Mouse (Mus musculus) intestine, embryonic 16.5 days (tissue): ENCODE measurements around the gene Hoxd9. TPM values are rescaled to one million over a fixed set of nuclear protein-coding genes. Genes with fewer than 3 reads are reported as not detected.

Source experiments
- ATAC-seq: fragments of 200-750 bp; cut with Nextera tagmentation; 2 replicates; pipeline ENCODE4 v1.8.0; 2017; ENCODE audit warnings: moderate TSS enrichment, moderate library complexity
- H3K27ac ChIP-seq: fragments of 300-500 bp; sonication (generic); 2 replicates; pipeline ENCODE4 v1.5.1; 2014; ENCODE audit warnings: mild to moderate bottlenecking, low read length
- H3K27me3 ChIP-seq: fragments of 300-500 bp; sonication (generic); replicated peaks from 2 replicates; pipeline ENCODE4 v1.6.1; 2014; ENCODE audit warnings: low read length, control low read depth, mixed read lengths; ENCODE audit not compliant: control insufficient read depth, insufficient read depth
- H3K36me3 ChIP-seq: fragments of 300-500 bp; sonication (generic); 2 replicates; pipeline ENCODE4 v1.6.1; 2014; ENCODE audit warnings: low read length, control low read depth; ENCODE audit not compliant: control insufficient read depth, insufficient read depth
- H3K4me1 ChIP-seq: fragments of 300-500 bp; sonication (generic); 2 replicates; pipeline ENCODE4 v1.6.1; 2014; ENCODE audit warnings: low read length, control low read depth, mixed read lengths; ENCODE audit not compliant: control insufficient read depth, insufficient read depth
- H3K4me2 ChIP-seq: fragments of 300-500 bp; sonication (generic); 2 replicates; pipeline ENCODE4 v1.6.1; 2014; ENCODE audit warnings: low read depth, low read length, control low read depth
- H3K4me3 ChIP-seq: fragments of 300-500 bp; sonication (generic); 2 replicates; pipeline ENCODE4 v1.5.1; 2014; ENCODE audit warnings: mild to moderate bottlenecking, low read length
- H3K9ac ChIP-seq: fragments of 300-500 bp; sonication (generic); 2 replicates; pipeline ENCODE4 v1.6.1; 2014; ENCODE audit warnings: low read depth, low read length
- H3K9me3 ChIP-seq: fragments of 300-500 bp; sonication (generic); 2 replicates; pipeline ENCODE4 v1.6.1; 2016; ENCODE audit warnings: low read length, control low read depth; ENCODE audit not compliant: control insufficient read depth
- WGBS: fragments of 180-500 bp; shearing (Covaris S2); extraction: QIAGEN DNeasy Blood & Tissue Kit; methylation state at CpG from one replicate; pipeline ENCODE4 v1.1.7; 2014; 5-methylcytosine and 5-hydroxymethylcytosine counted together
- polyA plus RNA-seq: library from polyadenylated mRNA; unstranded; fragments of >200 nt; fragmentation: Nextera tagmentation; extraction: Ambion mirVana; gene quantifications from 2 replicates; pipeline ENCODE4 v1.2.1, GENCODE M21; 2015

The Hoxd9 gene
- polyA plus RNA-seq, 1 experiment from 2014 or later, result 2.5 TPM

DNA sequence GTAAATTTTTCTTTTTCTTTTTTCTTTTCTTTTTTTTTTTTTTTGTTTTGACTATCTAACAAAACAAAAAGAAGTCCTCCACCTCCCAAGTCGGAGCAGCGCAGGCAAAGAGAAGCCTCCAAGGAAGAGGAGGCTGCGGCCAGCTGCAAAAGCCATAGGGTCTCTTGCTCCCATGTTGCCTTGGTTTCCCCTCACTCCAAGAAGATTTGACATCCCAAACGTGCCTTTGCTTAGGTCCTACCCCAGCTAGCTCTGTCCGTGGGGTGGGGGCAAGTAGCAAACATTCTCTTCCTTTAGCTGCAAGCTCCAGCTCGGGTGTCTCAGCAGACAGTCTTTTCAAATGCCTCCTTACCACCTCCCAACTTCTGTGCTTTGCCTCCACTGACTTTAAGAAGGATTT, 36.2 kb downstream of the Hoxd9 start:
- H3K9me3 ChIP-seq, result no peaks in the 10 kb centered on the region
- no peak overlapping the region for H3K9ac ChIP-seq
- H3K4me1 ChIP-seq, result no peaks in the 10 kb centered on the region
- 24% methylated on average over 6 of the region's 6 CpGs for WGBS
- H3K36me3 ChIP-seq, result no peaks in the 10 kb centered on the region
- H3K27ac ChIP-seq, result 0 out of 2 replicates have a peak overlapping the region, but pooled peaks have one; percentile 3
- H3K4me3 ChIP-seq, result no peak overlapping the region
- 0 out of 2 replicates have a peak overlapping the region, but pooled peaks have one; percentile 55 for H3K4me2 ChIP-seq
- no peak for ATAC-seq
- peaks cover 67% of the 10 kb centered on the region for H3K27me3 ChIP-seq

DNA sequence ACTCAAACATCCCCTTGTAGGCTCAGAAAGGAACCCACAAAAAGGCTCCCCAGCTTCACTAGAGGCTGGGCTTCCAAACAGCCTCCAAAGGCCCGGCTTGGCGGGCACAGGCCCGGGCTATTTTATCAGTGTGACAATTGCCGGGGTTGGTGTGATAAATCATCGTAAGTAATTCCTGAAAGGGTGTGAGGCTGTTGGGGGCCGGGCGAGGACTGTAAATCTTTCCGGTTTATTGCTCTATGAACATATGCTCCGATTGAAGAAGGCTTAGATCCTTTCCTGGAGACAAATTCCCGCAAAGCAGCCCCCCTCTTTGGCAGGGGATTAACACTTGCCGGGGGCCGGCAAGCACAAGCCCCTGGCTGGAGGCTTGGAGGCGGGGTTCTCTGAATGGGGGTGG, 36.9 kb downstream of the Hoxd9 start:
- WGBS, result 16% methylated on average over 13 of the region's 13 CpGs
- Histone ChIP-seq H3K27ac (0 out of 2 replicates have a peak overlapping the region, but pooled peaks have one; percentile 21), H3K4me1 (no peaks in the 10 kb centered on the region), H3K27me3 (peaks cover 69% of the 10 kb centered on the region), H3K4me3 (no peak overlapping the region), H3K9ac (peak overlapping the region; percentile 15; the same call in 1 of the 2 replicates), H3K36me3 (no peaks in the 10 kb centered on the region), H3K4me2 (peak overlapping the region; percentile 20; the same call in 1 of the 2 replicates), H3K9me3 (no peaks in the 10 kb centered on the region)
- 0 out of 2 replicates have a peak, but pooled peaks have one; percentile 36 for ATAC-seq

DNA sequence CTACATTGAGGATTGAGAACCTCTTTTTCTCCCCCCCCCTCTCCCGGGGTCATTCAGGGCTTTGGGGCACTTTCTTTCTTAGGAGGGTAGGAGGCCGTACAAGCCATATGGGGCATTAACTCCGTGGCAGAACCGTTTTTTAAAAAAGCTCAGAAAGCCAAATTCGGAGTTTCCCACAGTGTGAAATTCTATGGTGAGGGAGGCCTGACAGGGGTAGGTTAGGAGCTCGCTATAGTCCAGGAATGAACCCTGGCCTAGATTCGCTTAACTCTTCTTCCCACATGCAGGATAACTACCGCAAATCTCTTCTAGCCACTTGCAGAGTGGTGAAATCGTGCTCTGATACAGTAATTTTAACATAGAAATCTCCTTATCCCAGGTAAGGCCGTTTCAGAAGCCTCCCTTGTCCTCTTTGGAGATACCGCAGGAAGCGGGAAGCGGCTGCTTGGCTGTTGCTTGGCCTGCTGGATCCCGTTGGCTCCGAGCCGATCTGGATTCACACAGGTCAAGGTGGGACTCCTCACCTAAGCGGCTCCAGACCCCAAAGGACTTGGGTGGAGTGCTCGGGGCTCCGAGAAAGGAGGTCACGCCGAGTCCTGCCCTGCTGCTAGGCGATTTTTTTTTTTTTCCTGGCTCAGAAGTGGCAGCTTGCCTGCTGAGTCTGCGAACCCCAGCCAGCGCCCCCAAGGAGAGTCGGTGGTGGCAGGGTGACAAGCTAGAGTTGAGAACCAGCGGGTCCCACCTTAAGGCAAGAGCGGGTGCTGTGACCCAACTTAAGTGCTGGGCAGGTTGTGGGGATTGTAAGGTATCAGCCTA, 37.7 kb downstream of the Hoxd9 start:
- Histone ChIP-seq H3K9ac (peak overlapping the region; percentile 27; the same call in 1 of the 2 replicates), H3K4me2 (peak overlapping the region; percentile 48; the same call in 1 of the 2 replicates), H3K27me3 (peaks cover 71% of the 10 kb centered on the region)

DNA sequence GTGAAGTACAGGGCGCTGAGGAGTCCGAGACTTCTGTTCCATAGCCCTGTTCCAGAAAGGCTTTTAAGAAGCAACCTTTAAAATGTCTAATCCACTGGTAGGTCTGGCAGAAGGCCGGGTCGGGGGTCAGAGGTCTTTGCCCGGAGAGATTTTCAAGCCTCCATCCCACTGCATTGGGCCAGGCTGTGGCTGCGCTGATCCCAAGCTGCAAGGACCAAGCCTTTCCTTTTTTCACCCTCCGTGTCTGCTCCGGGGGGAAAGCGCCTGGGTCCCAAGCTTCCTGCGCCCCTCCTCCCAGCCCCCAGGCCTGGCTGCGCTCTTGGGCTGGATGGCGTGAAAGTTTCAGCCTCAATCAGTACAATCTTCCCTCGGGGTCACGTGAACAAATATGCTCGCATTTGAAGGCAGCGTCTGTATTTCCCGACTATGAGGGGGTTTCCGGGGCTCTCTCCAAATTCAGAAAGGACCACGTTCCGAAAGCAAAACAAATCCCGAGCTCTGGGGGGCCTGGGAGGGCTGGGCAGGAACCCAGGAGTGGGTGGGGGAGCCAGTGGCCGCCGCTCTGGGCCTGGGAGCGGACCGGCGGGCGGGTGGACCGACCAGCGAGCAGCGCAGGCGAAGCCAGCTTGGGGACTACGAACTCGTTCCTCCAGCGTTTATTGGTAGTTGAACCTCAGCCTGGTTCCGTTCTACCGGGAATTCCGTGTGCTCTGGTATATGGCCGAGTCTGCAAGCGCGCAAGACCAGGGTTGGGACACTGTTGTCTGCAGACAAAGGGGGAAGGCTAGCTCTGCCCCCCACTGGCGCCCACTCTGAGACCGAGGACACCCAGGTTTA, 38.5 kb downstream of the Hoxd9 start:
- Histone ChIP-seq H3K4me3 (peak overlapping the region; percentile 32), H3K9ac (peak overlapping the region; percentile 27), H3K9me3 (no peaks in the 10 kb centered on the region), H3K27me3 (peaks cover 74% of the 10 kb centered on the region), H3K36me3 (no peaks in the 10 kb centered on the region), H3K27ac (peak overlapping the region; percentile 28; the same call in 1 of the 2 replicates), H3K4me1 (0 out of 2 replicates have a peak, but pooled peaks cover 3% of the 10 kb centered on the region), H3K4me2 (peak overlapping the region; percentile 48)
- ATAC-seq, result no peak
- whole genome bisulfite sequencing, result 17% methylated on average over 42 of the region's 42 CpGs

More for the DNA sequence above, 37.7 kb downstream of the Hoxd9 start:
- H3K9me3 ChIP-seq, result no peaks in the 10 kb centered on the region
- H3K4me1 ChIP-seq, result no peaks in the 10 kb centered on the region
- WGBS, result 28% methylated on average over 27 of the region's 27 CpGs
- H3K36me3 ChIP-seq, result no peaks in the 10 kb centered on the region
- peak overlapping the region; percentile 32; the same call in 1 of the 2 replicates for H3K4me3 ChIP-seq
- ATAC-seq, result no peak
- no peak overlapping the region for H3K27ac ChIP-seq

DNA sequence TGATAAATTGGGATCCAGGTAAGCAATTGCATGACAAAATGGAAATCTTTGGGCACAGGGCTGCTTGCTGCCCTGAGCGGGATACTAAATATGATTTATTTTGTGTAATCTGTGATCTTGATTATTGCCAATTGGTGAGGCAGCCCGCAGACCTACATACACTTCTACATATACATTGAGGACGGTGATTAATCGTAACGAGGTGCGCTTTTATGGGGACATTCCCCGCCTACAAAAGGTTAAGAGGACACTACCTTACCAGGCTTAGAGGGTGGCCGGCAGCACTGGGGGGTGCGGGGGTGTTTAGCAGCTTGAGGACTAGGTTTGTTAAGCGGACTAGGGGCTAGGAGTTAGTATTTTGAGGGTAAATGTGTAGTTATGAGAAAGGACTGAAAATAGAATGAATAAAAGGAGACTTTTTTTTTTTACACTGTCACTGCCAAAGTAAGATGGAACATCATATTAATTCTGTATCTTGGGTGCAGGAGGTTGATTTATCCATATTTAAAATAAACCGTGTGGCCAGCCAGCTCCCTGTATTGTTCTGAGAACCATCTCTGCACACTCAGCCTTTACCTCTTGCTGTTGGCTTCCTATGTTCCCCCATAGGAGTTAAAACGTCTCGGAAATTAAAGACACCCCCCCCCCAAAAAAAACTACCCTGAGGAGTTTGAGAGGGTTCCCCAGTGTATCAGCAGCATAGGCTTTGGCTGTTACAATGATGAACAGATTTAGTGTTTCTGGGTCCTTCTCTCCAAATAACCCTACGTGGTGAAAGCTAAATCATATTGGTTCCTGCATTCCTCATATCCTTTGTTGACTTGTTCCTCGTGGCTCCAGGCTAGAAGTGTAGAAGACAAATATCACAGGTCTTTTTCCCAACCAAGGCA, 39.4 kb downstream of the Hoxd9 start:
- 0 out of 2 replicates have a peak, but pooled peaks cover 3% of the 10 kb centered on the region for H3K4me1 ChIP-seq
- no peak for ATAC-seq
- H3K9ac ChIP-seq, result 0 out of 2 replicates have a peak overlapping the region, but pooled peaks have one; percentile 9
- no peaks in the 10 kb centered on the region for H3K9me3 ChIP-seq
- peaks cover 75% of the 10 kb centered on the region for H3K27me3 ChIP-seq
- H3K27ac ChIP-seq, result no peak overlapping the region; the same call in none of the 2 replicates
- 24% methylated on average over 15 of the region's 15 CpGs for WGBS
- no peak overlapping the region; the same call in 1 of the 2 replicates for H3K4me2 ChIP-seq
- H3K36me3 ChIP-seq, result no peaks in the 10 kb centered on the region
- peak overlapping the region; percentile 32 for H3K4me3 ChIP-seq

DNA sequence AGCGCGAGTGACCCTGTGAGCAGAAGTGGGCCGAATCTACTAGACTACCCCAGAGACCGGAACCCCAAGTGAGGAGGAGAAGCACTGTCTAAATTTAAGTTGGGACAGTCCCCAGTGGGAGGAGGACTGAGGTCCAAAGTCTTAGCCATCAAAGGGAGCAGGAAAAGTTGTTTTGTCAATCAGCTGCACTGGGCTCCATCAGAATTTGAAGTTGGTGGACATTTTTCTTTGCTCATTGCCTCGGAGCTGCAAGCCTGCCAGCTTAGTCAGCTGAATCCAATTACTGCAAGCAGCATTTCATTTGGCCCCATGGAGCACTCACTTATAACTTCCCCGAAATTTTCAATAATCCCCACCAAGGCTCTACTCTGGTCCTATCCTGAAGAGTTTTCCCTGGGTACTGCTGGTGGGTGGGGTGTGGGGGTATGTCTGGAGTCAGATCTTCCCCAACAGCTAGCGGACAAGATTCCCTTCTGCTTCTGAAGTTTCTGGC, 40.1 kb downstream of the Hoxd9 start:
- H3K27ac ChIP-seq, result no peak overlapping the region; the same call in 1 of the 2 replicates

DNA sequence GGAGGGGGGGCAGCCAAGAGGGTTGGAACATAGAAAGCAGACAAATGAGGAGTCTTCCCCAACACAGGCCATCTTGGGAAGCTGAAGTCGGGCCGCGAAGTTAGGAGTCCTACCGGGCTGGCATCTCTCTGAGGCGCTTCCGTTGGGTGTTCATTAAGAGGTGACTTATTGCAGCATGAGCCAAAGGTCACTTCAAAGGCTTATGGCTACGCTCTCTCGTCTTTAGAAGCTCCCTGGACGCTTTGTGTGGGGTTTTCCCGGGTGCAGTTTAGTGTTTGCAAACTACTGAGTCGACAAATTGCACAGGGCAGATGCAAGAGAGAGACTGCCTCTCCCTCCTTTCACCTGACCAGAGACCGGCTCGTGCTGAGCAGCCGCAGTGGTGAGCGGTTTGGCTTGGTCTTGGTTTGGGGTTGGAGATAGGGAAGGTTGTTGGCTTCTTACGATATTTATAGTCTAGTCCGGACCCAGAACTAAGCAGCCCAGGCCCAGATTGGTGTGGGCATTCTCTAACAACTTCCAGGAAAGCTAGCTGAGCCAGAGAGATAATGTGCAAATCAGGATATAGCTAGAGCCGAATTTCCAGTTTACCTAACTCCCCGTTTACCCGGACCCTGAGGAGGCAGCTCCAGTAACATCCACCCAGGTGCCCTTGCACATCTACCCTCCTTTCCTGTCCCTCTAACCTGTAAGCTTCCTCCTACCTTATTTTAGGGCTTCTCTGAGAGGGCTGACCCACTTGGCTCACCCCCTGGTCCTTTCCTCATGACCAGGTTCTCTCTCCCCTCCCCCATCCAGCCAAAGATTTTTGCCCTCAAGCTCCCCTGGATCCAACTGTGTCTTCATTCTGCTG, 41.3 kb downstream of the Hoxd9 start:
- no peak overlapping the region for H3K9ac ChIP-seq

More for the DNA sequence above, 40.1 kb downstream of the Hoxd9 start:
- peaks cover 73% of the 10 kb centered on the region for H3K27me3 ChIP-seq
- H3K4me1 ChIP-seq, result 0 out of 2 replicates have a peak, but pooled peaks cover 3% of the 10 kb centered on the region
- no peak for ATAC-seq
- no peak overlapping the region for H3K4me2 ChIP-seq
- 0 out of 2 replicates have a peak overlapping the region, but pooled peaks have one; percentile 9 for H3K9ac ChIP-seq
- no peaks in the 10 kb centered on the region for H3K36me3 ChIP-seq
- H3K9me3 ChIP-seq, result no peaks in the 10 kb centered on the region
- 40% methylated on average over 7 of the region's 7 CpGs for WGBS
- H3K4me3 ChIP-seq, result peak overlapping the region; percentile 13; the same call in 1 of the 2 replicates

More for the DNA sequence above, 41.3 kb downstream of the Hoxd9 start:
- 0 out of 2 replicates have a peak overlapping the region, but pooled peaks have one; percentile 10 for H3K4me2 ChIP-seq
- WGBS, result 12% methylated on average over 20 of the region's 20 CpGs
- 0 out of 2 replicates have a peak, but pooled peaks cover 3% of the 10 kb centered on the region for H3K4me1 ChIP-seq
- no peaks in the 10 kb centered on the region for H3K36me3 ChIP-seq
- no peaks in the 10 kb centered on the region for H3K9me3 ChIP-seq
- peak overlapping the region; percentile 47; the same call in 1 of the 2 replicates for H3K27ac ChIP-seq
- 0 out of 2 replicates have a peak, but pooled peaks have one; percentile 14 for ATAC-seq
- H3K4me3 ChIP-seq, result 0 out of 2 replicates have a peak overlapping the region, but pooled peaks have one; percentile 5
- H3K27me3 ChIP-seq, result peaks cover 75% of the 10 kb centered on the region
